Mouse (Mus musculus): Measurements from ENCODE around the gene Msi2.

GRCm38 (mm10) chr11:88745306-88745705, 27.0 kb upstream of the Msi2 start:
- TF ChIP-seq CTCF (IDR thresholded peaks at IDR 0.05; ENCODE audit: control insufficient read depth, insufficient read depth, insufficient replicate concordance, low read depth, low read length) (no peak), POLR2A (IDR thresholded peaks at IDR 0.05; ENCODE audit: control insufficient read depth, low read depth, low read length) (no peak)
